Mouse (Mus musculus): Measurements from ENCODE around the gene Cntnap2.

DNA sequence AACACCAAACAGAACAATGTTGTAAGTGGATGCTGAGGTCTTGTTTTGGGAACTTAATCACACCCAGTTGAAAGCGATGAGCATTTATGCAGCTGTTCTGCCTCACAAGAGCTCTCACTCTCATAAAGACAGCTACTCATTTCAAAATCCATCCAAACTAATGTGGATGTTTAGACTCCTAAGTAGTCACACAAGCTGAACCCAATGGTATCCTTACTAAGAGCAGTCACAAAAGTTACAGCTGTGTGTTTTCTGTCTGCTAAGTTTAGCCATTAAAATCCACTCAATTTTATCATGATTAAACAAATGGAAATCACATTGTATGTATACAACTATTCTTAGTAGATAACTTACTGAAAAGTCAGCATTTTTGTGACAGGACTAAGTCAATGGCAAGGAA lies 1173.7 kb downstream of the Cntnap2 start:
- TF ChIP-seq CTCF (IDR thresholded peaks at IDR 0.05; ENCODE audit: low read depth, low read length) (no peak), POLR2A (IDR thresholded peaks at IDR 0.05; ENCODE audit: extremely low read depth, insufficient read depth, low read length) (no peak)

All from liver, adult 2 months (tissue).